Mouse (Mus musculus) neural tube, embryonic 12.5 days (tissue): ENCODE results near the gene Gm40193. TPM values are rescaled to one million over a fixed set of nuclear protein-coding genes. Genes with fewer than 3 reads are reported as not detected.
"Not testable (repeated sequence)": the region's sequence is repeated elsewhere in the genome, so short reads cannot be mapped to it uniquely, and the experiment has no call there.

ENCODE experiments used
- ATAC-seq: fragments of 200-750 bp; cut with Nextera tagmentation; 2 replicates; pipeline ENCODE4 v1.8.0; 2017; ENCODE audit warnings: low read depth, mild to moderate bottlenecking, moderate TSS enrichment, moderate library complexity; ENCODE audit not compliant: low FRiP score
- H3K27ac ChIP-seq: fragments of 300-500 bp; sonication (generic); 2 replicates; pipeline ENCODE4 v1.5.1; 2016
- H3K27me3 ChIP-seq: fragments of 300-500 bp; sonication (generic); replicated peaks from 2 replicates; pipeline ENCODE4 v1.6.1; 2016; ENCODE audit warnings: mild to moderate bottlenecking
- H3K36me3 ChIP-seq: fragments of 300-500 bp; sonication (generic); 2 replicates; pipeline ENCODE4 v1.6.1; 2016; ENCODE audit warnings: mild to moderate bottlenecking
- H3K4me1 ChIP-seq: fragments of 300-500 bp; sonication (generic); 2 replicates; pipeline ENCODE4 v1.6.1; 2016
- H3K4me2 ChIP-seq: fragments of 300-500 bp; sonication (generic); replicated peaks from 2 replicates; pipeline ENCODE4 v1.6.1; 2016; ENCODE audit warnings: mild to moderate bottlenecking
- H3K4me3 ChIP-seq: fragments of 300-500 bp; sonication (generic); 2 replicates; pipeline ENCODE4 v1.5.1; 2016
- H3K9ac ChIP-seq: fragments of 300-500 bp; sonication (generic); 2 replicates; pipeline ENCODE4 v1.6.1; 2016; ENCODE audit warnings: mild to moderate bottlenecking
- H3K9me3 ChIP-seq: fragments of 300-500 bp; sonication (generic); 2 replicates; pipeline ENCODE4 v1.6.1; 2016; ENCODE audit warnings: mild to moderate bottlenecking
- WGBS: fragments of 180-500 bp; shearing (Covaris S2); methylation state at CpG from one replicate; pipeline ENCODE4 v1.1.7; 2016; 5-methylcytosine and 5-hydroxymethylcytosine counted together
- polyA plus RNA-seq: library from polyadenylated mRNA; unstranded; fragments of >200 nt; fragmentation: Nextera tagmentation; extraction: Ambion mirVana; gene quantifications from 2 replicates; pipeline ENCODE4 v1.2.1, GENCODE M21; 2016

The Gm40193 gene
- polyA plus RNA-seq, 1 experiment from 2014 or later: not detected

DNA sequence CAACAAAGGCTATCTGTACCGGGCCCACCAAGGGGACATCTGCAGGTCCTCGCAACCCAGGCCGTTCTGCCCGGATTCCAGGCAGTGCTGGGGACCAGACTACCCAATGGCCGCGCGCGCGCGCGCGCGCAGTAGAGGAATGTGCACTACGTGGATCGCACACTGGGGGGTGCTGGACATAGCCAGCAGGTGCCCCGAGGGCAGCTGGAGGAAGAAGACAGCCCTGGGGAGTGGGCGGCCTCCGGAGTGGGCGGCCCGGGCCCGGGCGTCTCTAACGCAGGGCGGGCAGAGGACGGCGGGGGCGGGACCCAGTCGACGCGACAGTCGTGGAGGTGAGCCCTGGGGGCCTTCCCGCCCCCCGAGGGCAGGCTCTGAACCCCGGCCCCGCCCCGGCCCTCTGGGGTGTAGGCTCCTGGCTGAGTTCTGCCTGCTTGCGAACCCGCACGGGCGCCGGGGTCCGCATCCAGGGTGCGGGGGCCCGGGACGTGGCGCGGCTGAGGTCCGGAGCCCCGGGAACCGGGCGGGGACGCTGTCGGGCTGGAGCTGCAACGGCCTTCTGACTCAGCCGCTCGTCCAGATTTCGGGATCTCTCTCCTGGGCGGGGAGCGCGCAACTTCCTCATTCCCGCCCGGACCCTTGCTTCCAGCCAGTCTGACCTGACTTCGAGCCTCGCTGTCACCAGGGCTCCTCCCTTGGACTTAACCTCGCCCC is 7.3 kb upstream of the Gm40193 start, which contains the start of gene Pld2:
Gene Pld2, plus strand, starts transcription at position 188 of the 711 bp plus-strand sequence.
- Histone ChIP-seq H3K27ac (no peak within 1 kb of the TSS), H3K9me3 (no peaks in the 10 kb centered on the region), H3K4me1 (peaks cover 10% of the 10 kb centered on the region), H3K4me2 (peak within 1 kb of the TSS; percentile 91), H3K4me3 (peak within 1 kb of the TSS; percentile 56), H3K9ac (peak within 1 kb of the TSS; percentile 68), H3K36me3 (no peaks in the 10 kb centered on the region), H3K27me3 (peaks cover 23% of the 10 kb centered on the region)
- peak; percentile 61; the same call in 1 of the 2 replicates for ATAC-seq
- under 1% methylated on average over 64 of the region's 65 CpGs for WGBS

DNA sequence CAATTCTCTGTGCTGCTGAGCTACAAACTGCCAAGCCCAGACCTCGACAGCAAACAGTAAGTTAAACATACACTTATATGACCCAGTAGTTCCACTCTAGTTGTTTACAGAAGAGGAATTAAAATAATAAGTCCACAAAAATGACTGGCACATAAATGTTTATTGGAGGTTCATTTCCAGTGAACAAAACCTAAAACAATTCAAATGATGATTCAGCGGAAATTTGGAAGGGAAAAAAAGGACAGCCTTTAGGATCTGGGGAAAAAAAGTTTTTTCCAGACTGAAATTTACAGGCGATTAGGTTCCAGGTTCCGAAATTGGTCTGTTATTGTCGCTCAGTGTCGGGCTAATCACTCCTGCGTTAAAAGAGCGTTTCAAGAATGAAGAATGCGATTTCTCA is 6.7 kb upstream of the Gm40193 start:
- ATAC-seq: no peak
- H3K4me3 ChIP-seq: peak overlapping the region; percentile 56; the same call in 1 of the 2 replicates
- H3K4me1 ChIP-seq: peaks cover 10% of the 10 kb centered on the region
- peaks cover 23% of the 10 kb centered on the region for H3K27me3 ChIP-seq
- H3K9ac ChIP-seq: no peak overlapping the region
- no peak overlapping the region for H3K27ac ChIP-seq
- no peaks in the 10 kb centered on the region for H3K9me3 ChIP-seq
- 19% methylated on average over 9 of the region's 9 CpGs for WGBS
- no peaks in the 10 kb centered on the region for H3K36me3 ChIP-seq
- peak overlapping the region; percentile 91 for H3K4me2 ChIP-seq

DNA sequence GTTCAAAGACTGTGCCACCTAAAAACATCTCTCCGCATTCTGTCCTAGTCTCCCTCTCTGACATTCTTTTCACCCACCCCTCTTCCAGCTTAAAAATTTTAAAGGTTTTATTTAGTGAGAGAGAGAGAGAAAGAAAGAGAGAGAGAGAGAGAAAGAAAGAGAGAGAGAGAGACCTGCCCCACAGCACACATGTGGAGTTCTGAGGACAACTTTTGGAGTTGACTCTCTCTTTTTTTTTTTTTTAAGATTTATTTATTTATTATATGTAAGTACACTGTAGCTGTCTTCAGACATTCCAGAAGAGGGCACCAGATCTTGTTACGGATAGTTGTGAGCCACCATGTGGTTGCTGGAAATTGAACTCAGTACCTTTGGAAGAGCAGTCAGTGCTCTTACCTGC is 1.7 kb downstream of the Gm40193 start:
- H3K27ac ChIP-seq, H3K4me1 ChIP-seq, ATAC-seq, H3K9me3 ChIP-seq, H3K9ac ChIP-seq, H3K27me3 ChIP-seq, H3K4me3 ChIP-seq, H3K4me2 ChIP-seq: not testable (repeated sequence)
- WGBS: 73% methylated on average over 2 of the region's 2 CpGs
- peaks cover 31% of the 10 kb centered on the region for H3K36me3 ChIP-seq

DNA sequence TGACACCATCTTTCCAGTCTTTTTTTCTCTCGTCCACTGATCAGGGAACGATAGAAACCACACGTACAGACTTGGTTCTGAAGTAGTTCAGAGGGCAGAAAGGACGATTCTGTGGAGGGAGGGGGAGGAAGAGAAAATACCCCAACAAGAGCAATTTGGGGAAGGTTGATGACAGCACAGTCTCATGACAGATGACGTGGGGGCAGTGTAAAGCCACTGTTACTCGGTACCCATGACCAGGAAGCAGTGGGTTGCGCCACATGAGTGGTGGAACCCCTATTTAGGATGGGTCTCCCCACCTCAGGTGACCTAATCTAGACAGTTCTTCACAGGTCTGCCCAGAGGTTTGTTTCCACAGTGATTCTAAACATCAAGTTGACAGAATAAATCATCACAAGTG is 4.1 kb downstream of the Gm40193 start:
- peaks cover 31% of the 10 kb centered on the region for H3K36me3 ChIP-seq
- WGBS: 89% methylated on average over 7 of the region's 7 CpGs
- no peak overlapping the region for H3K4me3 ChIP-seq
- H3K27ac ChIP-seq: no peak overlapping the region
- H3K27me3 ChIP-seq: no peaks in the 10 kb centered on the region
- H3K4me1 ChIP-seq: peaks cover 10% of the 10 kb centered on the region
- H3K9ac ChIP-seq: no peak overlapping the region
- H3K4me2 ChIP-seq: no peak overlapping the region
- no peak for ATAC-seq
- no peaks in the 10 kb centered on the region for H3K9me3 ChIP-seq

DNA sequence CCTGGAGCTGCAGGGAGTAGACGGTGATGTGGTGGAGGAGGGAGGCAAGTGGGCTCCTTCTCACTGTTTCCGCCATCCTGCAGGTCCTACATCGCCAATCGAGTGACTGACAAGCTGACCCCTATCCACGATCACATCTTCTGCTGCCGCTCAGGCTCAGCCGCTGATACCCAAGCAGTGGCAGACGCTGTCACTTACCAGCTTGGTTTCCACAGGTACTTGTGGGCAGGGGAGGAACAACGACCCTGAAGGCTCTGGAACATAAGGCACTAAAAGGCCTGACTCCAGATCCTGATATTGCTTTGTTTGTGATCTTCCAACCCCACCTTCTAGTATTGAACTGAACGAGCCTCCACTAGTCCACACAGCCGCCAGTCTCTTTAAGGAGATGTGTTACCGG is 6.5 kb downstream of the Gm40193 start:
- Histone ChIP-seq H3K36me3 (peaks cover 31% of the 10 kb centered on the region), H3K4me3 (peak overlapping the region; percentile 72), H3K4me2 (peak overlapping the region; percentile 77), H3K27ac (no peak overlapping the region), H3K27me3 (no peaks in the 10 kb centered on the region), H3K4me1 (peaks cover 10% of the 10 kb centered on the region), H3K9me3 (no peaks in the 10 kb centered on the region), H3K9ac (peak overlapping the region; percentile 72)
- no peak for ATAC-seq
- 91% methylated on average over 12 of the region's 12 CpGs for WGBS

DNA sequence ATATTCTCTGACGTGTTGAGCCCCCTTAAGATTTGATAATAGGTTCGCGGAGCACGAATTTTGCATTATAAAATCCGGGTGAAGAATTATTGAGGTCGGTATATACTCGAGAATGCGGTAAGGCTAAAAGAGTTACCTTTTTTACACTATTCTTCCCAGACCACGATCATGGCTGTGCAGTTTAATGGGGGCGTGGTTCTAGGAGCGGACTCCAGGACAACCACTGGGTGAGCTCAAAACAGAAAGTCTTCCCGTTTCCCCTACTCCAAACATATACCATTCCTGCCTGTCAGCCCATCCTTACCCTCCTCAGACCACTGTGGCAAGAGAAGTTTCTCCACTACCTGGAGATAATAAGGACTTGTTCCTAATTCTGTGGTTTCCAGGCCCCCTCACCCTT is 7.0 kb downstream of the Gm40193 start:
- Histone ChIP-seq H3K27ac (no peak overlapping the region), H3K4me2 (peak overlapping the region; percentile 77), H3K4me1 (peaks cover 10% of the 10 kb centered on the region), H3K9ac (peak overlapping the region; percentile 72), H3K27me3 (no peaks in the 10 kb centered on the region), H3K4me3 (peak overlapping the region; percentile 72), H3K9me3 (no peaks in the 10 kb centered on the region), H3K36me3 (peaks cover 31% of the 10 kb centered on the region)
- WGBS: 3% methylated on average over 12 of the region's 12 CpGs
- ATAC-seq: no peak

DNA sequence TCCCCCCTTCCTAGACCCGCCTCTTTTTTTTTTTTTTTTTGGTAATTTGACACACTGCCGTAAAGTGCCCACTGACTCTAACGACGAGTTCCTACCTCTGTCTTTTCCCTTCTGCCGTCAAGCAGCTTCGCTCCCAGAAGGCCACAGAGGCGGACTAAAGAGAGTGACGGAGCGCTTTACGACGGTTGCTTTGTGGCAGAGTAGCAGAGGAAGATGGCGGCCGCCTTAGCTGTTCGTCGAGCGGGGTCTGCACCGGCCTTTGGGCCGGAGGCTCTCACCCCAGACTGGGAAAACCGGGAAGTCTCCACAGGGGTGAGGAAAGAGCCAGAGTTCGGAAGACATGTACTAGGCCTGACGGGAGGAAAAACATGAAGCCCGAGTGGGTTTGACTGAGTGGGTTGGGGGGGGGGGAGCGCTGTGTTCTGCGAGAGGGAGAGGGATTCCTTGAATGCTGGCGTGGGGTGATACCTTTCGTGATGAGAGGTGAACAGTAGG is 7.5 kb downstream of the Gm40193 start, which contains the start of gene Psmb6:
Gene Psmb6, plus strand, starts transcription at position 184 of the 495 bp plus-strand sequence.
- H3K27ac ChIP-seq: no peak within 1 kb of the TSS
- peak within 1 kb of the TSS; percentile 72 for H3K9ac ChIP-seq
- under 1% methylated on average over 26 of the region's 26 CpGs for WGBS
- peaks cover 31% of the 10 kb centered on the region for H3K36me3 ChIP-seq
- peak within 1 kb of the TSS; percentile 72 for H3K4me3 ChIP-seq
- H3K27me3 ChIP-seq: no peaks in the 10 kb centered on the region
- peak within 1 kb of the TSS; percentile 77 for H3K4me2 ChIP-seq
- peak; percentile 88 for ATAC-seq
- H3K4me1 ChIP-seq: peaks cover 15% of the 10 kb centered on the region
- no peaks in the 10 kb centered on the region for H3K9me3 ChIP-seq

DNA sequence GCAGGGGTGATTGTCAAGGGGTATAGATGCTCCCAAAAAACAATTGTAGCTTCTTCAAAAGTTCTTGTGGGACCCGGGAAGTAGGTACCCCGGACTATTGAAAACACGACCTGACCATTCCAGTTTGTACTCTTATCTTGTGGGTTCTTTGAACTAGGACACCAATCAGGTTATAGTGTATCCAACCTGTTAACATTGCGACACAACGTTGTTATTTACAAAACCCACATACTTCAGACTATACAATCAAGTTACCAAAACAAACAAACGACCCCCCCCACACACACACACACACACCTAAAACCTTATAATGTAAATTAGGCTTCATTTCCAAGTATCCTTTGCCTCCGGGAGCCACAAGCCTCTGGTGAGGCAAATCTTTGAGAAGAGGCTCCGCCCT is 8.0 kb downstream of the Gm40193 start:
- peaks cover 3% of the 10 kb centered on the region; the same call in 1 of the 2 replicates for H3K27me3 ChIP-seq
- peaks cover 31% of the 10 kb centered on the region for H3K36me3 ChIP-seq
- peak; percentile 33 for ATAC-seq
- H3K4me3 ChIP-seq: peak overlapping the region; percentile 16; the same call in 1 of the 2 replicates
- peak overlapping the region; percentile 77 for H3K4me2 ChIP-seq
- H3K4me1 ChIP-seq: peaks cover 19% of the 10 kb centered on the region
- no peaks in the 10 kb centered on the region for H3K9me3 ChIP-seq
- 7% methylated on average over 8 of the region's 8 CpGs for WGBS
- H3K9ac ChIP-seq: no peak overlapping the region
- no peak overlapping the region for H3K27ac ChIP-seq

DNA sequence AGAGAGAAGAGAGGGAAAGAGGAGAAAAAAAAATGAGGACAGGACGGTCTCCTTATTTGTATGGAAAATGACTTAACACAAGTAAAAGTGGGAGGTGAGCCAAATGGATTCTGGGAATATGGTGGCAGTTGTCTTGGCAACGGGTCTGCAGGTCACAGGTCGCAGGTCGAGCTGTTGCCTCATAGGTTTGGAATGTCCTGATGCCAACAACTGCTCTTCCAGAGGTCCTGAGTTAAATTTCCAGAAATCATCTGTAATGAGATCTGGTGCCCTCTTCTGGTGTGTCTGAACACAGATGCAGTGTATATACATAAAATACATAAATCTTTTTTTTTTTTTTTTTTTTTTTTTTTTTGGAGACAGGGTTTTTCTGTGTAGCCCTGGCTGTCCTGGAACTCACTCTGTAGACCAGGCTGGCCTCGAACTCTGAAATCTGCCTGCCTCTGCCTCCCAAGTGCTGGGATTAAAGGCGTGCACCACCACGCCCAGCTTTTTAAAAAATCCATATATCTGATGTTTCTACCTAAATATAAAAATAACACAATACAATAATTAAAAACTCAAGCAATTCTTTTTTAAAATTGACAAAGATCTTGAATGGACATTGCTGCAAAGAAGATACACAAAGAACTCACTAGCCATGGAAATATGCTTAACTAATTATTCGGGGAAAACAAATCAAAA is 9.3 kb downstream of the Gm40193 start:
- not testable (repeated sequence) for H3K27ac ChIP-seq, ATAC-seq, H3K27me3 ChIP-seq, H3K4me2 ChIP-seq, H3K9ac ChIP-seq, H3K4me3 ChIP-seq, H3K9me3 ChIP-seq
- Histone ChIP-seq H3K4me1 (peaks cover 19% of the 10 kb centered on the region), H3K36me3 (peaks cover 22% of the 10 kb centered on the region)
- WGBS: 89% methylated on average over 8 of the region's 8 CpGs

DNA sequence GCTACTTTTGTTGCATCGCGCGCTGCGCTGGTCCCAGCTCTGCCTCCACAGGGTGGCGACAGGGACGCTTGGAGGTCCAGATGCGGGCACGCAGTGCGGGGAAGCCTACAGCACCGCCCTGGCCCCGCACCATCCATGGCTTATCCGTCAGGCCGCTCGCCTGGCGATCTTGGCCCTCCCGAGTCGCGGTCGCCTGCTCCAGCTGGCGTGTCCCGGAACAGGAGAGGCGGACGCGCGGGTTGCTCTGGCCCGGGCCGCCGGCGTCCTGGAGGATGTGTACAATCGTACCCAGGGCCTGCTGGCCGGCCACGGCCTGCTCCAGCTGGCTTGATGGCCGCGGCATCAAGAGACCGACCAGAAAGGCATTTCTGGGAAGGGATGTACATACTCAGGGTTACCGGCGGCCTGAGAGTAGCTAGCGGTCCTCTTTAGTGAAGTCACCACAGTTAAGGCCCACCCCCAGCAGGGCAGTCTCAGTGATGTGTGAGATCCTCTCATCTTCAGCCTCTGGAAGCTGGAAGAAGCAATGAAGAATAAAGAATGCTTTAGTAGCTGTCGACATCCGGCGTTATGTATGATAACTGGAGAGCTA is 12.5 kb downstream of the Gm40193 start:
- 15% methylated on average over 41 of the region's 41 CpGs for WGBS
- peaks cover 10% of the 10 kb centered on the region for H3K4me1 ChIP-seq
- H3K4me3 ChIP-seq: peak overlapping the region; percentile 7; the same call in 1 of the 2 replicates
- H3K27ac ChIP-seq: no peak overlapping the region
- no peaks in the 10 kb centered on the region for H3K9me3 ChIP-seq
- peak overlapping the region; percentile 57 for H3K9ac ChIP-seq
- H3K4me2 ChIP-seq: peak overlapping the region; percentile 55
- H3K36me3 ChIP-seq: no peaks in the 10 kb centered on the region
- ATAC-seq: peak; percentile 52
- peaks cover 10% of the 10 kb centered on the region for H3K27me3 ChIP-seq

DNA sequence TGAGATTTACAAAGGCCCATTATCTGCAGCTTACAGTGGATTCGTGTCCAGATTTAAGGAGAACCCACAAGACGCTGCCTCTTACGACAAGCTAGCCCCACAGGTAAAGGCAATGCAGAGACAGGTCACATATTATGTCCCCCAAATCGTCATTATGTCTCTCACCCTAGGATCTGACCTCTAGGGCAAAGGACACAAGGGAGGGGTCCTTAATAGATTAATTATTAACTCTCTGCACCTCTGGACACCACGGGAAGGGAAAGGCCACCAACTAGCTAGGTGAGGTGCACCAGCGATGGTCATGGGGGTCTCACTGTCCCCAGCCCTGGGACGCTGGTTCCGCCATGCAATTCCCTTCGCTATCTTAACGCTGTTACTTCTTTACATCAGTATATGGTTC is 13.8 kb downstream of the Gm40193 start, which contains the start of gene Gltpd2:
Gene Gltpd2, plus strand, starts transcription at position 274 of the 400 bp plus-strand sequence.
- peak within 1 kb of the TSS; percentile 57 for H3K9ac ChIP-seq
- no peak within 1 kb of the TSS for H3K27ac ChIP-seq
- H3K9me3 ChIP-seq: no peaks in the 10 kb centered on the region
- H3K4me1 ChIP-seq: peaks cover 10% of the 10 kb centered on the region
- ATAC-seq: no peak
- peaks cover 10% of the 10 kb centered on the region for H3K27me3 ChIP-seq
- H3K4me3 ChIP-seq: peak within 1 kb of the TSS; percentile 7; the same call in 1 of the 2 replicates
- peak within 1 kb of the TSS; percentile 55 for H3K4me2 ChIP-seq
- WGBS: 72% methylated on average over 10 of the region's 10 CpGs
- no peaks in the 10 kb centered on the region for H3K36me3 ChIP-seq

DNA sequence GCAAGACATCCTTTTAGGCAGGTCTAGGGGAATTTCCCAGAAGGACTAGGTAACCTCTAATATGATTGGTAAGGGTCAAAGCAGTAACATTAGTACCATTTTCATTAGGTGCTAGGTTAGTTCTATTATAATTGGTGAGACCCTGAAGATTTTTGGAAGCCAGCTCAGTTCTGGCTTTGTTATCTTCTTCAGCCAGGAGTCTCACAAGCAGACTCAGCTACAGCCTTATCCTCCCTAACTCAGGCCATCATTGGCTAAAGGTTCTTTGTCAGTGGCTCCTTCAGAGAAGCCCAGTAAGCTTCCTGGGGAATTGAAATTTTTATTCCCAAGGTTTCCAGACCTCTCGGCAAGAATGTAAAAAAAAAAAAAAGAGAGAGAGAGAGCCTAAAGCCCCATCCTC is 14.3 kb downstream of the Gm40193 start:
- Histone ChIP-seq H3K4me3 (no peak overlapping the region), H3K36me3 (no peaks in the 10 kb centered on the region), H3K9me3 (no peaks in the 10 kb centered on the region), H3K27me3 (peaks cover 10% of the 10 kb centered on the region), H3K27ac (no peak overlapping the region), H3K4me2 (no peak overlapping the region), H3K9ac (no peak overlapping the region), H3K4me1 (peaks cover 10% of the 10 kb centered on the region)
- WGBS: 71% methylated on average over 1 of the region's 1 CpGs
- no peak for ATAC-seq
